Mouse (Mus musculus) lung, adult 2 months (tissue): ENCODE data around the gene Mpg.

Experiments
- CTCF ChIP-seq: fragments of 200-500 bp; IDR thresholded peaks from 2 replicates; pipeline ENCODE4 v1.5.1; 2011; ENCODE audit warnings: mild to moderate bottlenecking, low read length, control low read depth; ENCODE audit not compliant: insufficient read depth
- POLR2A ChIP-seq: fragments of 200-500 bp; IDR thresholded peaks from 2 replicates; pipeline ENCODE4 v1.6.1; 2011; ENCODE audit warnings: low read depth, mild to moderate bottlenecking, control low read depth, low read length, borderline replicate concordance; ENCODE audit errors: extremely low read depth

GRCm38 (mm10) chr11:32276347-32276746 lies 50.0 kb downstream of the Mpg start, which contains the start of gene Hba-x:
- TF ChIP-seq POLR2A, result no peak
- TF ChIP-seq CTCF, result no peak
